Mouse (Mus musculus) kidney, adult 18-20 months (tissue): ENCODE measurements around the gene Col28a1.

ENCODE experiments used
- DNase-seq: peaks from one replicate; pipeline ENCODE4 v3.0.0; 2021

Gene Col28a1

GRCm38 (mm10) chr6:8192517-8192916 lies at the start of gene Col28a1:
Gene Col28a1, minus strand, starts transcription at chr6:8192617.
- no peak for DNase-seq

GRCm38 (mm10) chr6:8228596-8228995 lies 36.2 kb upstream of the Col28a1 start:
- no peak for DNase-seq

GRCm38 (mm10) chr6:8227035-8227434 lies 34.6 kb upstream of the Col28a1 start:
- no peak for DNase-seq

- no peak for DNase-seq
These were observed 18.2 kb upstream of the Col28a1 start for GRCm38 (mm10) chr6:8210661-8211060.

GRCm38 (mm10) chr6:8209866-8210186 lies 17.4 kb upstream of the Col28a1 start:
- no peak for DNase-seq

- peak; percentile 88 for DNase-seq
These were observed 16.8 kb upstream of the Col28a1 start, which contains the start of gene Mios for GRCm38 (mm10) chr6:8209047-8209865. Gene Mios, plus strand, starts transcription at chr6:8209222.

GRCm38 (mm10) chr6:8189917-8190316 lies 2.5 kb downstream of the Col28a1 start:
- no peak for DNase-seq

- no peak for DNase-seq
These were observed 3.7 kb downstream of the Col28a1 start for GRCm38 (mm10) chr6:8188599-8189233.

GRCm38 (mm10) chr6:8178397-8178941 lies 13.9 kb downstream of the Col28a1 start:
- DNase-seq, result no peak

GRCm38 (mm10) chr6:8176116-8176515 lies 16.3 kb downstream of the Col28a1 start:
- DNase-seq, result no peak

- no peak for DNase-seq
These were observed 17.1 kb downstream of the Col28a1 start for GRCm38 (mm10) chr6:8175346-8175745.

GRCm38 (mm10) chr6:8174062-8174461 lies 18.4 kb downstream of the Col28a1 start:
- no peak for DNase-seq

GRCm38 (mm10) chr6:8172101-8172500 lies 20.3 kb downstream of the Col28a1 start:
- DNase-seq, result no peak

- no peak for DNase-seq
These were observed 27.7 kb downstream of the Col28a1 start for GRCm38 (mm10) chr6:8164741-8165140.

- no peak for DNase-seq
These were observed 32.4 kb downstream of the Col28a1 start for GRCm38 (mm10) chr6:8160001-8160400.

- no peak for DNase-seq
These were observed 35.3 kb downstream of the Col28a1 start for GRCm38 (mm10) chr6:8157121-8157520.

- DNase-seq, result no peak
These were observed 39.7 kb downstream of the Col28a1 start for GRCm38 (mm10) chr6:8152551-8153361.

- DNase-seq, result no peak
These were observed 43.5 kb downstream of the Col28a1 start for GRCm38 (mm10) chr6:8148916-8149315.

GRCm38 (mm10) chr6:8141881-8142280 lies 50.5 kb downstream of the Col28a1 start:
- no peak for DNase-seq

GRCm38 (mm10) chr6:8130149-8130548 lies 62.3 kb downstream of the Col28a1 start:
- DNase-seq, result no peak

- DNase-seq, result no peak
These were observed 64.3 kb downstream of the Col28a1 start for GRCm38 (mm10) chr6:8128164-8128563.

GRCm38 (mm10) chr6:8126545-8126944 lies 65.9 kb downstream of the Col28a1 start:
- no peak for DNase-seq

GRCm38 (mm10) chr6:8119116-8119515 lies 73.3 kb downstream of the Col28a1 start:
- no peak for DNase-seq
